Mouse (Mus musculus) forebrain, embryonic 16.5 days (tissue): ENCODE measurements around the gene Prmt2. TPM values are rescaled to one million over a fixed set of nuclear protein-coding genes. Genes with fewer than 3 reads are reported as not detected.

Experiments used
- ATAC-seq: fragments of 200-750 bp; cut with Nextera tagmentation; 2 replicates; pipeline ENCODE4 v1.8.0; 2017; ENCODE audit warnings: mild to moderate bottlenecking, moderate library complexity
- H3K27ac ChIP-seq: fragments of 300-500 bp; sonication (generic); 2 replicates; pipeline ENCODE4 v1.5.1; 2014; ENCODE audit warnings: low read length, control low read depth
- H3K27me3 ChIP-seq: fragments of 300-500 bp; sonication (generic); replicated peaks from 2 replicates; pipeline ENCODE4 v1.6.1; 2014; ENCODE audit warnings: low read length; ENCODE audit not compliant: control insufficient read depth, insufficient read depth
- H3K36me3 ChIP-seq: fragments of 300-500 bp; sonication (generic); 2 replicates; pipeline ENCODE4 v1.6.1; 2014; ENCODE audit not compliant: control insufficient read depth, insufficient read depth
- H3K4me1 ChIP-seq: fragments of 300-500 bp; sonication (generic); replicated peaks from 2 replicates; pipeline ENCODE4 v1.6.1; 2014; ENCODE audit warnings: low read length; ENCODE audit not compliant: control insufficient read depth, insufficient read depth
- H3K4me2 ChIP-seq: fragments of 300-500 bp; sonication (generic); 2 replicates; pipeline ENCODE4 v1.6.1; 2014; ENCODE audit warnings: mild to moderate bottlenecking, low read length, control low read depth
- H3K4me3 ChIP-seq: fragments of 300-500 bp; sonication (generic); replicated peaks from 2 replicates; pipeline ENCODE4 v1.5.1; 2014; ENCODE audit warnings: mild to moderate bottlenecking, low read length, control low read depth
- H3K9ac ChIP-seq: fragments of 300-500 bp; sonication (generic); replicated peaks from 2 replicates; pipeline ENCODE4 v1.6.1; 2014; ENCODE audit warnings: low read depth, low read length, control low read depth
- H3K9me3 ChIP-seq: fragments of 300-500 bp; sonication (generic); 2 replicates; pipeline ENCODE4 v1.6.1; 2016; ENCODE audit warnings: low read length; ENCODE audit not compliant: control insufficient read depth
- WGBS: fragments of 180-500 bp; shearing (Covaris S2); extraction: QIAGEN DNeasy Blood & Tissue Kit; methylation state at CpG from one replicate; pipeline ENCODE4 v1.1.7; 2014; 5-methylcytosine and 5-hydroxymethylcytosine counted together
- polyA plus RNA-seq: library from polyadenylated mRNA; unstranded; fragments of >200 nt; fragmentation: Nextera tagmentation; extraction: Ambion mirVana; gene quantifications from 2 replicates; pipeline ENCODE4 v1.2.1, GENCODE M21; 2015

Prmt2 gene
- polyA plus RNA-seq, 1 experiment from 2014 or later = 309 TPM

DNA sequence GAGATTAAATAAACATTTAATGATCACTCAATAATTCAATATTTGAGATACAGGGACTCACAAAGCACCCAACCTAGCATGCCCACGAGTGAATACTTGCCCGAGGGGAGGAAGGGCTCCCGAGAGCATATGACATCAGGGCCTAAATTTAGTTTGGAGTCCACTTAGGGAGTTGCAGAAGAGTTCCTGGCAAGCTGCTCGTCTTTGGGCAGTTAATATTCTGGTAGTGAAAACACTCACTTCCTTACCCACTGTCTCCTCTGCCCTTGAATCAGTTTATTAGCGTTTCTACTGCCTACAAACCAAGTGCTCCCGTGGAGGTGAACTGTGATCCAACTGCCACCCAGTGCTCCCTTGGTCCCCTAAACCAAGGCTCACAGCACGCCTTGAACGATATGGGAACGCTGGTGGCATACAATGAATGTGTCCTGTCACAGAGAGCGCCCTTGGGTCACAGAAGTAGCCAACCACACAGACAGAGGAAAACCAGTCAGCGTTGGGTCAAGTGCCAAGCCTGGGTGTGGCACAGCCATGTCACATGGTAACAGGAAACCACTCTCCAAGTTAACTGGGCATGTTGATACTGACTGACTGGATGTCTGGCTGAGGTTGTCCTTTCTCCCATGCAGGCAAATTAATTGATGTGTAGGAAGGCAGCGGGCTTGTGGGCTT is 20.2 kb upstream of the Prmt2 start:
- no peaks in the 10 kb centered on the region for H3K4me1 ChIP-seq
- no peak overlapping the region for H3K4me3 ChIP-seq
- H3K36me3 ChIP-seq = no peaks in the 10 kb centered on the region
- H3K4me2 ChIP-seq = no peak overlapping the region
- no peak for ATAC-seq
- H3K9ac ChIP-seq = no peak overlapping the region
- WGBS = 87% methylated on average over 12 of the region's 12 CpGs
- H3K9me3 ChIP-seq = no peaks in the 10 kb centered on the region
- H3K27ac ChIP-seq = no peak overlapping the region
- no peaks in the 10 kb centered on the region for H3K27me3 ChIP-seq

DNA sequence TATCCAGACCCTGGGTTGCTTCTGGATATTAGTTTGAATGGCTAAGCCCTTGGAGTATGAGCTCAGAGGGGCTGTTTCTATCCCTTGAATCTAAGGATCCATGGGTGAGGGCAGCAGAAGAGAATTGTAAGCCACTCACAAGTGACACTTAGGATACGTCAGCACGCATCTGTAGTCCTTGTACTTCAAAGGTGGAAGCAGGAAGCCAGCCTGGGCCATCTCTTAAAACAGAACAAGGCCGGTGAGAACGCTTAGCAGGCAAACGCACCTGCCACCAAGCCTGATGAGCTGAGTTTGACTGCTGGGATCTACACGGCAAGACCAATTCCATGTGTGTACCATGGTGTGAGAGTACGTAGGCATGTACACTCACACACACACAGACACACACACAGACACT is 19.6 kb upstream of the Prmt2 start:
- no peak overlapping the region for H3K27ac ChIP-seq
- H3K4me3 ChIP-seq = no peak overlapping the region
- no peaks in the 10 kb centered on the region for H3K4me1 ChIP-seq
- no peak overlapping the region for H3K4me2 ChIP-seq
- H3K27me3 ChIP-seq = no peaks in the 10 kb centered on the region
- no peaks in the 10 kb centered on the region for H3K9me3 ChIP-seq
- no peak for ATAC-seq
- no peaks in the 10 kb centered on the region for H3K36me3 ChIP-seq
- 94% methylated on average over 7 of the region's 7 CpGs for WGBS
- H3K9ac ChIP-seq = no peak overlapping the region

- Histone ChIP-seq H3K27ac (no peak overlapping the region), H3K36me3 (no peaks in the 10 kb centered on the region), H3K9ac (no peak overlapping the region), H3K27me3 (no peaks in the 10 kb centered on the region), H3K4me3 (no peak overlapping the region), H3K9me3 (no peaks in the 10 kb centered on the region), H3K4me1 (no peaks in the 10 kb centered on the region), H3K4me2 (no peak overlapping the region)
- 58% methylated on average over 6 of the region's 6 CpGs for WGBS
- ATAC-seq = no peak
These were observed 18.0 kb upstream of the Prmt2 start for GRCm38 (mm10) chr10:76255617-76256016.

DNA sequence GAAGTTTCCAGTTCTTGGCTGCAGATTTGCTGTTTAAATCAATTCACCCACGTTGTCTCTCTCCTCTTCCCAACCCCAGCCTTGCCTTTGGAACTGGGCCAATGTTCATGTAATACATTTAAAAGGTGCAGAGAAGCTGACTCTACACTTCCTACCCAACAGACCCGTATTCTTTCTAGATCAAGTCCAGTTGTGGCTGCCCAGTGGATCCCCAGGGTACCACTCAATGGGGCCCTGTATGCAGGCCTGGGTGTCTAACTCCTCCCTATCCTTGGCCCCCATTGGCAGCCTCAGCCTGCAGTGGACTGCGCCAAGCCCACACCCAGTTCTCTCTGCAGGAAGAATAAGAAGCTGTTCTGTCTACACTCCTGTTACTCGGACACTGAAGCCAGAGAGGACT is 15.9 kb upstream of the Prmt2 start, which contains the start of gene S100b:
S100b (plus strand) TSS at position 318 of the 400 bp plus-strand sequence.
- Histone ChIP-seq H3K9ac (no peak within 1 kb of the TSS), H3K27ac (no peak within 1 kb of the TSS), H3K9me3 (no peaks in the 10 kb centered on the region), H3K27me3 (no peaks in the 10 kb centered on the region), H3K36me3 (no peaks in the 10 kb centered on the region), H3K4me2 (no peak within 1 kb of the TSS), H3K4me3 (no peak within 1 kb of the TSS), H3K4me1 (no peaks in the 10 kb centered on the region)
- WGBS = 43% methylated on average over 4 of the region's 4 CpGs
- ATAC-seq = no peak

- Histone ChIP-seq H3K4me3 (no peak overlapping the region), H3K9me3 (no peaks in the 10 kb centered on the region), H3K4me1 (no peaks in the 10 kb centered on the region), H3K27me3 (no peaks in the 10 kb centered on the region), H3K36me3 (no peaks in the 10 kb centered on the region), H3K9ac (no peak overlapping the region), H3K27ac (no peak overlapping the region), H3K4me2 (no peak overlapping the region)
- ATAC-seq = no peak
- WGBS = 97% methylated on average over 1 of the region's 1 CpGs
These were observed 15.4 kb upstream of the Prmt2 start for GRCm38 (mm10) chr10:76253079-76253478.

- no peaks in the 10 kb centered on the region for H3K27me3 ChIP-seq
- WGBS = 57% methylated on average over 7 of the region's 7 CpGs
- no peaks in the 10 kb centered on the region for H3K36me3 ChIP-seq
- H3K9ac ChIP-seq = no peak overlapping the region
- ATAC-seq = no peak
- H3K9me3 ChIP-seq = no peaks in the 10 kb centered on the region
- no peak overlapping the region for H3K4me2 ChIP-seq
- no peak overlapping the region for H3K27ac ChIP-seq
- H3K4me3 ChIP-seq = no peak overlapping the region
- H3K4me1 ChIP-seq = no peaks in the 10 kb centered on the region
These were observed 13.2 kb upstream of the Prmt2 start for GRCm38 (mm10) chr10:76250870-76251269.

- H3K9me3 ChIP-seq = no peaks in the 10 kb centered on the region
These were observed 10.9 kb upstream of the Prmt2 start for GRCm38 (mm10) chr10:76248647-76248968.

DNA sequence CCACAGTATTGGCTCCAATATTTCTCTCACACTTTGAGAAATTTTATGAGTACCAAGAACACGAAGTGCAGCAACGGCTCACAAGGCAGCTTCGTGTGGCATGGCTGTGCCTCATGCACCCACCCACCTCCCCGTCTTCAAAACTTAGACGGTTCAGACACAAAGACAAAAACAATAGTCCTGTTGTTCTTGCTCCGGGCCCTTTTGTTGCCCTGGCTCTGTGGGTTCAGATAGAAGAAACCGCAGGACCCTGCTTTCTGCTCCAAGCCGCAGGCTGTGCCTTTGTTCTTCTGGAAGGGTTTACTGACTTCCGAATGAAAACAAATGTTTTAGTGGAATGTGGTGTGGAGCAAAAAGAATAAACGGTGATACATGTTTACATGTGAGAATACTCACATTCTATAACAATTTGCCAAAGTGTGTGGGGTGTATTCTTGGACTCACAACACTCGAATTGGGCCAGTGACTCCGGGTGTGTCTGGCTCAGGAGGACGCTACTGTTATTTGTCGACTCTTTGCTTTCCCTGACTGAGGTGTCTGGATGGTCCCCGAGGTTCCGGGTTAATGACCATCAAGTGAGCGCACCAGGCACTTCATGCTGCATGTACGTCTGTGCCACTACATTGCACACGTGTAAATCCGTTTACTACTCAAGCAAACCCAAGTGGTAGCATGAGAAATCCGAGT is 10.4 kb upstream of the Prmt2 start:
- Histone ChIP-seq H3K4me3 (no peak overlapping the region), H3K4me1 (no peaks in the 10 kb centered on the region), H3K4me2 (no peak overlapping the region), H3K27me3 (no peaks in the 10 kb centered on the region), H3K27ac (no peak overlapping the region), H3K36me3 (no peaks in the 10 kb centered on the region), H3K9me3 (no peaks in the 10 kb centered on the region), H3K9ac (no peak overlapping the region)
- WGBS = 27% methylated on average over 21 of the region's 21 CpGs
- no peak for ATAC-seq

More at GRCm38 (mm10) chr10:76248647-76248968, 10.9 kb upstream of the Prmt2 start:
- Histone ChIP-seq H3K27ac (no peak overlapping the region), H3K9ac (no peak overlapping the region), H3K4me1 (no peaks in the 10 kb centered on the region), H3K4me2 (no peak overlapping the region), H3K27me3 (no peaks in the 10 kb centered on the region), H3K4me3 (no peak overlapping the region), H3K36me3 (no peaks in the 10 kb centered on the region)
- WGBS = 66% methylated on average over 5 of the region's 5 CpGs
- ATAC-seq = no peak

GRCm38 (mm10) chr10:76246601-76247000 is 8.9 kb upstream of the Prmt2 start:
- no peaks in the 10 kb centered on the region for H3K36me3 ChIP-seq
- WGBS = 58% methylated on average over 4 of the region's 4 CpGs

More at GRCm38 (mm10) chr10:76246601-76247000, 8.9 kb upstream of the Prmt2 start:
- H3K27ac ChIP-seq = no peak overlapping the region
- no peaks in the 10 kb centered on the region for H3K4me1 ChIP-seq
- H3K27me3 ChIP-seq = no peaks in the 10 kb centered on the region
- no peak for ATAC-seq
- H3K9me3 ChIP-seq = no peaks in the 10 kb centered on the region
- H3K9ac ChIP-seq = no peak overlapping the region
- no peak overlapping the region for H3K4me3 ChIP-seq
- H3K4me2 ChIP-seq = no peak overlapping the region
